Mouse (Mus musculus) liver, adult 2 months (tissue): Measurements from ENCODE around the gene Map2k1.

Experiments
- CTCF ChIP-seq: fragments of 200-500 bp; IDR thresholded peaks from 2 replicates; pipeline ENCODE4 v1.5.1; 2011; ENCODE audit warnings: low read depth, low read length, control low read depth
- POLR2A ChIP-seq: fragments of 200-500 bp; IDR thresholded peaks from 2 replicates; pipeline ENCODE4 v1.6.1; 2011; ENCODE audit warnings: low read length, control low read depth; ENCODE audit not compliant: insufficient read depth; ENCODE audit errors: extremely low read depth

- TF ChIP-seq CTCF, result no peak
- no peak for TF ChIP-seq POLR2A
Measured at GRCm38 (mm10) chr9:64264813-64265212, 11.4 kb upstream of the Map2k1 start.
